Mouse (Mus musculus): ENCODE measurements around the gene Spats2.

DNA sequence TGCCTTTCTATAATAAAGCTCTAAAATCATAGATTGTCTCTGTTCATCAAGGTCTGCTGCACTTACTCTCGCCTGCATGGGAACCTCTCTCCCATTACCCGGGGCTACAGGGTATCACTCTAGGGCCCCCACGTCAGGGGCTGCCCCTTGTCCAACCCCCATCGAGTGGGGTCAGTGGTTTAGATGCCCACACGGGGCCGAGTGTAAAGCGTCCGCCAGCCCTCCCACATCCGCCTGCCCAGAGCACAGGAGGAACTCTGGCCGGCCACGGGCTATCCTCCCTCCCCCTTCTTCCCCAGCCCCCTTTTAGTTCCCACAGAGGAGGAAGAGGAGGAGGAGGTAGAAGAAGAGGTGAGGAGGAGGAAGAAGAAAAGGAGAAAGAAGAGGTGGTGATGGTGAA is 4.9 kb upstream of the Spats2 start:
- TF ChIP-seq GATA1 (IDR thresholded peaks at IDR 0.05; ENCODE audit: low read length) (no peak), TAL1 (IDR thresholded peaks at IDR 0.05; ENCODE audit: low read length) (no peak)

Data from erythroblast, embryonic 14.5 days (primary cell).